Mouse (Mus musculus): Measurements from ENCODE around the gene Oas1c. TPM values are rescaled to one million over a fixed set of nuclear protein-coding genes. Genes with fewer than 3 reads are reported as not detected.

The Oas1c gene
- polyA plus RNA-seq (2015; fragmentation: Nextera tagmentation; extraction: Ambion mirVana) = 0.58 and 1.1 TPM in 2 replicates

DNA sequence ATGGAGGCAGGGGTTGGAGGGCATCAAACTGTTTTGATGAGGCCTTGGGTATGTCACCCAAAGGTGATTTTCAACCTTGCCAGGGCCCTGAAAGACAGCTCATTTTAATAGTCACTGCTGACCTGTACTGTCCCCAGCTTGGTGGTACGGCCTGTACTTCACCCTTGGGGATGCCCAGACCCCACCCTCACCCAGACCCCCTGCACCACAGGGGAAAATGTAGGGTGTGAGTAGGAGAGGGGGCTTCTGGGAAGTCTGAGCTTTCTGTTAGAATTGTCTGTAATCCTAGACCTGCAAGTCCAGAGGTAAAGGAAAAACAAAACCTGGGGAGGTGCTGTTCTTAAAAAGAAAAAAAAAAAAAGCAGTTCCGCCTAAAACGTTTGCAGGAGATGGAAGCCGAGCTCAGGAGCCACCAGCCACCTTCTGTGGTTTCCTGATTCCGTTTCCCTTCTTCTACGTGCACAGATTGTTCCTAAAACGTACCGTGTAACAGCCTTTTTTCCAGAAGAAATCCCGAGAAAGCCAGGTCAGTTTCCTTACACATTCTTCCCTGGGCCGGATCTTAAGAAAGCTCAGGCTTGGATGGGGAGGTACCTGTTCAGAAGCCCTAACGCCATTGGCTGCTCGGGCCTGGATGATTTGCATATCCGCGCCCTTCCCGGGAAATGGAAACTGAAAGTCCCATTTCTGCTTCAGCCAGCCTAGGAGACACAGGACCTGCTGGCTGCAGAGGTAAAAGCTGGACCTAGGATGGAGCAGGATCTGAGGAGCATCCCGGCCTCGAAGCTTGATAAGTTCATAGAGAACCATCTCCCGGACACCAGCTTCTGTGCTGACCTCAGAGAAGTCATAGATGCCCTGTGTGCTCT, at the start of gene Oas1c:
Gene Oas1c, minus strand, starts transcription at position 564 of the 869 bp plus-strand sequence.
- Histone ChIP-seq H3K9ac (ENCODE audit: low read depth, low read length) (peak within 1 kb of the TSS; percentile 55), H3K27me3 (replicated peaks; ENCODE audit: control insufficient read depth, insufficient read depth, low read length) (no peaks in the 10 kb centered on the region), H3K4me3 (ENCODE audit: low read length) (peak within 1 kb of the TSS; percentile 51), H3K9me3 (ENCODE audit: control insufficient read depth, low read length) (no peaks in the 10 kb centered on the region), H3K36me3 (ENCODE audit: control insufficient read depth, insufficient read depth, low read length) (no peaks in the 10 kb centered on the region), H3K4me1 (ENCODE audit: control insufficient read depth, insufficient read depth, low read length) (no peaks in the 10 kb centered on the region), H3K27ac (ENCODE audit: low read length) (peak within 1 kb of the TSS; percentile 42), H3K4me2 (ENCODE audit: low read depth, low read length) (peak within 1 kb of the TSS; percentile 51)
- WGBS = 5% methylated on average over 18 of the region's 18 CpGs
- peak; percentile 96 for ATAC-seq

DNA sequence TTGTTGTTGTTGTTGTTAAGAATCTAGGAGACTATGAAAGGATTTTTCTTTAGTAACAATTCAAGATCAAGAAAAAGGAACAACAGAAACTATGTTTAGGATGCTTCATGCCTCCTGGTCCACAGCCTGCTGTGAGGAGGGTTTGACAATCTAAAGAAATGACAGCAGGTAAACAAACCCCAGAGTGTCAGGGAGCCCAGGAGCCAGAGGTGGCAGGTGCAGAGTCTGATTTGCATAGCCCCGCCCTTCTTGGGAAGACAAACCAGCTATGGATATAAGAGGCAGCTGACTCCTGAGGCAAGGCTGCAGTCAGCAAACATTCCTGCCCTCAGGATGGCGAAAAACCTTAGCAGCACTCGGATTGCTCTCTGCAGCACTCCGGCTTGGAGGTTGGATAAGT, 48.8 kb upstream of the Oas1c start, which contains the start of gene Oas1h:
Gene Oas1h, plus strand, starts transcription at position 301 of the 400 bp plus-strand sequence.
- H3K9me3 ChIP-seq (ENCODE audit: control insufficient read depth, low read length) = no peaks in the 10 kb centered on the region
- 39% methylated on average over 4 of the region's 4 CpGs for WGBS
- H3K36me3 ChIP-seq (ENCODE audit: control insufficient read depth, insufficient read depth, low read length) = no peaks in the 10 kb centered on the region
- no peak within 1 kb of the TSS for H3K4me2 ChIP-seq (ENCODE audit: low read depth, low read length)
- no peaks in the 10 kb centered on the region for H3K27me3 ChIP-seq (replicated peaks; ENCODE audit: control insufficient read depth, insufficient read depth, low read length)
- H3K27ac ChIP-seq (ENCODE audit: low read length) = no peak within 1 kb of the TSS
- H3K4me1 ChIP-seq (ENCODE audit: control insufficient read depth, insufficient read depth, low read length) = no peaks in the 10 kb centered on the region
- ATAC-seq = no peak
- no peak within 1 kb of the TSS for H3K9ac ChIP-seq (ENCODE audit: low read depth, low read length)
- H3K4me3 ChIP-seq (ENCODE audit: low read length) = no peak within 1 kb of the TSS

DNA sequence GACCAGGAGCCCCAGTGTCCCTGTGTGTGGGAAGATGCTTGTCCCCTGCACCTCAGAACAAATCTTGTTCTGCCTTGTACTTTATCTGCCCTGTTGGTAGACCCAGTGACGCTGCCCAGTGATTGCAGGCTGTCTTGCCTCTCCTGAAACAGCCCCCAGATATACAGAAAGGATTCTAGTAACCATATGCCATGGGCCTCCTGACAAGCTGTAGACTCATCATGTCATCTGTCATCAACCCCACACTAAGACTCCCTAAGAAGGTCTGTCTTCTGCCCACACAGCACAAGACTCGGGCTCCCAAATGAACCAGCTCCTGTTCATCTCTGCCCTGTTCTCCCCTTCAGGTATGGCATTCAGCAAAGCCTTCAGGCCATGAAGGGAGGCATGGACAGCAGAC, 46.9 kb upstream of the Oas1c start:
- no peak overlapping the region for H3K4me3 ChIP-seq (ENCODE audit: low read length)
- WGBS = 71% methylated on average over 2 of the region's 2 CpGs
- no peaks in the 10 kb centered on the region for H3K36me3 ChIP-seq (ENCODE audit: control insufficient read depth, insufficient read depth, low read length)
- H3K27ac ChIP-seq (ENCODE audit: low read length) = no peak overlapping the region
- H3K9me3 ChIP-seq (ENCODE audit: control insufficient read depth, low read length) = no peaks in the 10 kb centered on the region
- H3K9ac ChIP-seq (ENCODE audit: low read depth, low read length) = no peak overlapping the region
- H3K4me2 ChIP-seq (ENCODE audit: low read depth, low read length) = no peak overlapping the region
- no peak for ATAC-seq
- H3K4me1 ChIP-seq (ENCODE audit: control insufficient read depth, insufficient read depth, low read length) = no peaks in the 10 kb centered on the region
- no peaks in the 10 kb centered on the region for H3K27me3 ChIP-seq (replicated peaks; ENCODE audit: control insufficient read depth, insufficient read depth, low read length)

DNA sequence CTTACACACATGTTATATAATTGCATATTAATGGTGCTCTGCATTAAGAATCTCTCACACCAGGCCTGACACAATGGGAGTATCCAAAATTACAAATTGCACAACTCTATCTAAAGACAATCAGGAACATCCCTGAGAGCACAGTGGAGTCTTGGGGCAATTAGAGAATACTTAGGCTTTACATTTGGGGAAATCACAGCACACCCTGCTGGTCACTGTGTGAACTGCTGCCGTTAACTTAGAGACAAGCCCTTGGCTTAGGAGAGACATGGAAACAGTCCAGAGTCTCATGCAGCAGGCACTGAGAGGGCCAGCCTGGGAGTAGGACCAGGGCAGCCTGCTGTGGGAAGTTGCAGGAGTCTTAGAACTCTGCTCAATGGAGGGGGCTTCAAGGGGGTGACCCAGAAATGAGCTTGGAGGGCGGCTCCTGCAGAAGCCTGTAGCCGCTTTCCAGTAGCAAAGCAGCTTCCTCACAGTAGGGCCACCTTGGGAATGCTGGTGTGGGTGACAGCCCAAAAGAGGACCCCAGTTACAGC, 37.4 kb upstream of the Oas1c start:
- no peak overlapping the region for H3K4me2 ChIP-seq (ENCODE audit: low read depth, low read length)

DNA sequence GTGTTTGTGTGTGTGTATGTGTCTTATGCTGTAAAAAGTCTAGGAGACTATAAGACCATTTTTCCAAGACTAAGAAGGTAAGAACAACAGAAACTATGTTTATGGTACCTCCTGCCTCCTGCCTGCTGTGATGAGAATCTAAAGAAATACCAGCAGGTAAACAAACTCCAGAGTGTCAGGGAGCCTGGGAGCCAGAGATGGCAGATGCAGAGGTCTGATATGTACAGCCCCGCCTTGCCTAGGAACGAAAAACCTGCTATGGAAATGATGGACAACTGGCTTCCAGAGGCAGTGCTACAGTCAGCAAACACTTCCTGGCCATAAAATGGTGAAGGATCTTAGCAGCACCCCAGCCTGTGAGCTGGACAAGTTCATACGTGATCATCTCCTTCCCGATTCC, 34.8 kb upstream of the Oas1c start, which contains the start of gene Oas1f:
Gene Oas1f, plus strand, starts transcription at position 301 of the 400 bp plus-strand sequence.
- Histone ChIP-seq H3K9ac (ENCODE audit: low read depth, low read length) (no peak within 1 kb of the TSS), H3K27me3 (replicated peaks; ENCODE audit: control insufficient read depth, insufficient read depth, low read length) (no peaks in the 10 kb centered on the region), H3K4me3 (ENCODE audit: low read length) (no peak within 1 kb of the TSS), H3K9me3 (ENCODE audit: control insufficient read depth, low read length) (no peaks in the 10 kb centered on the region), H3K27ac (ENCODE audit: low read length) (no peak within 1 kb of the TSS), H3K36me3 (ENCODE audit: control insufficient read depth, insufficient read depth, low read length) (no peaks in the 10 kb centered on the region), H3K4me2 (ENCODE audit: low read depth, low read length) (no peak within 1 kb of the TSS), H3K4me1 (ENCODE audit: control insufficient read depth, insufficient read depth, low read length) (peaks cover 6% of the 10 kb centered on the region)
- 53% methylated on average over 4 of the region's 4 CpGs for WGBS
- no peak for ATAC-seq

More for the DNA sequence above, 37.4 kb upstream of the Oas1c start:
- Histone ChIP-seq H3K27ac (ENCODE audit: low read length) (no peak overlapping the region), H3K9me3 (ENCODE audit: control insufficient read depth, low read length) (no peaks in the 10 kb centered on the region), H3K4me1 (ENCODE audit: control insufficient read depth, insufficient read depth, low read length) (peaks cover 6% of the 10 kb centered on the region), H3K27me3 (replicated peaks; ENCODE audit: control insufficient read depth, insufficient read depth, low read length) (no peaks in the 10 kb centered on the region), H3K4me3 (ENCODE audit: low read length) (no peak overlapping the region), H3K36me3 (ENCODE audit: control insufficient read depth, insufficient read depth, low read length) (no peaks in the 10 kb centered on the region), H3K9ac (ENCODE audit: low read depth, low read length) (no peak overlapping the region)
- 69% methylated on average over 3 of the region's 3 CpGs for WGBS
- no peak for ATAC-seq

DNA sequence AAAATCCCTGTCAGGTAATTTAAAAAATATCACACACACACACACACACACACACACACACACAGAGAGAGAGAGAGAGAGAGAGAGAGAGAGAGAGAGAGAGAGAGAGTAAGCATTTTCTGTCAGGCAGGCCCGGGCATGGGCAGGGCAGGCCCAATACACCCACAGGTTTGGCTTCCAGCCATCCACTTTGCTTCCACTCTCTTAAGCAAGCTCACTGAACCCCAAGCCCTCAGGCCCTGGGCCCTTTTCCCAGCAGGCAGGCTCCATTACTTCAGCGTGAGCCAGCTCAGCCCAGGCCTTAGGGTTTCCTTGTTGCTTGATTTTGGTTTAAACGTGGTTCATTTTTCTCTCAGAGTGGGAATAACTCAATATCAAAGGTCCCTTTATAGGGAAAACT, 32.4 kb upstream of the Oas1c start:
- Histone ChIP-seq H3K4me1 (ENCODE audit: control insufficient read depth, insufficient read depth, low read length) (peaks cover 6% of the 10 kb centered on the region), H3K27ac (ENCODE audit: low read length) (no peak overlapping the region), H3K27me3 (replicated peaks; ENCODE audit: control insufficient read depth, insufficient read depth, low read length) (no peaks in the 10 kb centered on the region), H3K9ac (ENCODE audit: low read depth, low read length) (0 out of 2 replicates have a peak overlapping the region, but pooled peaks have one; percentile 11), H3K4me3 (ENCODE audit: low read length) (no peak overlapping the region), H3K4me2 (ENCODE audit: low read depth, low read length) (no peak overlapping the region), H3K36me3 (ENCODE audit: control insufficient read depth, insufficient read depth, low read length) (no peaks in the 10 kb centered on the region), H3K9me3 (ENCODE audit: control insufficient read depth, low read length) (no peaks in the 10 kb centered on the region)
- ATAC-seq = no peak
- 77% methylated on average over 3 of the region's 3 CpGs for WGBS

DNA sequence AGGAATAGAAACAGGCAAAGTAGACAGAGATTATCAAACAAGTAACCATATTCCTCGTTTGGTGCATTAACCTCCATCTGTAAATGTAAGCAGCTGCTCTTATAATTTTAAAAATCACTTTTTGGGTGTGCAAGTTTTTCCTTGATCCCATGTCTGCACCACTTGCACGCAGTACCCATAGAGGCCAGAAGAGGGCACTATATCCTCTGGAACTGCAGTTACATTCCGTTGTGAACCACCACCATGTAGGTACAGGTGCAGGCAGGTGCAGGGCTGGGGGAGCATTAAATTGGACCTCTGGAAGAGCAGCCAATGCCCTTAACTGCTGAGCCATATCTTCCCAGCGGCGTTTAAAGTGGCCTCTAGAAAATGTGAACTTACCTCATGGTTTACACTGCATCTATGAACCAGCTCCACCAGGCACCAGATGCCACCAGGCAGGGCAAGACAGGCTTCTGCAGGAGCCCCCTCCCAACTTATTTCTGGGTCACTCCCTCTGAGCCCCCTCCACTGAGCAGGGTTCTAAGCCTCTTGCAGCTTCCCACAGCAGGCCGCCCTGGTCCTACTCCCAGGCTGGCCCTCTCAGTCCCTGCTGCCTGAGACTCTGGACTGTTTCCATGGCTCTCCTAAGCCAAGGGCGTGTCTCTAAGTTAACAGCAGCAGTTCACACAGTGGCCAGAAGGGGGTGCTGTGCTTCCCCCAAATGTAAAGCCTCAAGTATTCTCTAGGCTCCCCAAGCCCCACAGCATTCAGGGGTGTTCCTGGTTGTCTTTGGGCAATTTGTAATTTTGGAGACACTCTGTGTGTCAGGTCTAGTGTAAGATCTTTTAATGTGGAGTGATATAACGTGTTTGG, 24.6 kb upstream of the Oas1c start:
- peak; percentile 29; the same call in 1 of the 2 replicates for ATAC-seq

DNA sequence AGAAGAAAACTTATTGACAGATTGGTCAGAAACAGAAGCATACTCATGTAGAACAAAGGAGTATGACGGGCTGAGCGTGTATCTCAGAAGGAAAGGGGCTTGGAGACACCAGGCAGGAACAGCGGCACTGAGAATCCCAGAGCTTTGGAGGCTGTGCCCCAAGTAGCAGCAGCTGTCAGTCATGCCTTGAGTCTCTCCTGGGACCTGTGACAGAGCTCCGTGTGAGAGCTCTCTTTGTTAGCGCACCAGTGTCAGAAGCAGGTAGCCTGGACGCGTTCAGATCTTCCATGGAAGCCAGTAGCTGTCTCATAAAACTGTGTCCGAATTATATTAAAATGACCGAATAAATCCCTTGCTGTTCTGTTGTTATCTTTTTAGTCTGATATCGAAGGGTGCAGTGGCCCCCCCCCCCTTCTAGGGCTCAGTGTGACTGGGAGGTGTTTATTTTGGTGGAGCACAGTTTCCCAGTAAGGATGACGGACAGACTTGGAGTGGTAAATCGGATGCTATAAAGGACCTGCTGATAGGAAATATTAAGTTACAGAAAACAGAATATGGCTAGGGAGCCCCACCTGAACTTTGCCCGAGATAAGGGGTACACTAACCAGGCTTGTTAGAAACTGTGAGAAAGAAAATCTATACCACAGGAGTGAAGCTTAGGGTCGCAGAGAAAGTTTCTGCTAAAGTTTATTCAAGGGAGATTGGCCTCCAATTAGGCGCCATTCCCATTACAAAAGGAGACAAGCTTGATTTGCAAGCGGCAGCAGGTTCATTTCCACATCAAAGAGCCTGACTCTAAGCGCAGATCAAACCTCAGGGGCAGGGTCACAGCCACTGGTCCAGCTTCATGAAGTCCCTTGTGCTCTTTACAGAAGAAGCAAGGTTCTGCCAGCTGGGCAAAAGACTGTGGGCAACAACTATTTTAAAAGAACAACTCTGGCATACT, 21.3 kb upstream of the Oas1c start:
- Histone ChIP-seq H3K27ac (ENCODE audit: low read length) (0 out of 2 replicates have a peak overlapping the region, but pooled peaks have one; percentile 15), H3K9ac (ENCODE audit: low read depth, low read length) (no peak overlapping the region), H3K4me1 (ENCODE audit: control insufficient read depth, insufficient read depth, low read length) (no peaks in the 10 kb centered on the region), H3K9me3 (ENCODE audit: control insufficient read depth, low read length) (no peaks in the 10 kb centered on the region), H3K4me2 (ENCODE audit: low read depth, low read length) (peak overlapping the region; percentile 34; the same call in 1 of the 2 replicates), H3K4me3 (ENCODE audit: low read length) (no peak overlapping the region), H3K27me3 (replicated peaks; ENCODE audit: control insufficient read depth, insufficient read depth, low read length) (no peaks in the 10 kb centered on the region), H3K36me3 (ENCODE audit: control insufficient read depth, insufficient read depth, low read length) (no peaks in the 10 kb centered on the region)
- 13% methylated on average over 17 of the region's 17 CpGs for WGBS
- ATAC-seq = peak; percentile 89

More for the DNA sequence above, 24.6 kb upstream of the Oas1c start:
- no peak overlapping the region for H3K4me3 ChIP-seq (ENCODE audit: low read length)
- H3K4me2 ChIP-seq (ENCODE audit: low read depth, low read length) = no peak overlapping the region
- H3K27ac ChIP-seq (ENCODE audit: low read length) = no peak overlapping the region
- H3K27me3 ChIP-seq (replicated peaks; ENCODE audit: control insufficient read depth, insufficient read depth, low read length) = no peaks in the 10 kb centered on the region
- H3K36me3 ChIP-seq (ENCODE audit: control insufficient read depth, insufficient read depth, low read length) = no peaks in the 10 kb centered on the region
- no peak overlapping the region for H3K9ac ChIP-seq (ENCODE audit: low read depth, low read length)
- no peaks in the 10 kb centered on the region for H3K4me1 ChIP-seq (ENCODE audit: control insufficient read depth, insufficient read depth, low read length)
- 12% methylated on average over 8 of the region's 8 CpGs for WGBS
- no peaks in the 10 kb centered on the region for H3K9me3 ChIP-seq (ENCODE audit: control insufficient read depth, low read length)
